Mouse (Mus musculus) left cerebral cortex, adult 11 months (tissue): ENCODE data around the gene Nrp1.

Experiments used
- DNase-seq: peaks from one replicate; pipeline ENCODE4 v3.0.0; 2022; ENCODE audit warnings: low spot score

Nrp1 gene

DNA sequence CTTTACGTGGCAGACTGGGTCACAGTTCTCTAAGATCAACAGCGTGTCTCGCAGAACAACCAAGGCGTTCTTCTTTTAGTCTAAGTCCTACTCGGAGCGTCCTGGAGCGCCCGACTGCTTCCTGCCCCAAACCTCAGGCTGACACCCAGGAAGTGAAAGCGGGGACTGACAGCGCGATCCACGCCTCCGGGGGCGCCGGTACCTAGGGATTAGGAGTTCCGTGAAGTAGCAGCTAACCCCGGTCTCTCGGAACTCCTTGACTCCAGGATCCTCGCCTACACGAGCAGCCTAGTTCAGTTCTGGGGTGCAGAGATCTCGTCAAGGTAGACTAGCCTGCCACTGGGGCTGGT, at the start of gene Nrp1:
Nrp1 (plus strand) TSS at position 199 of the 350 bp plus-strand sequence.
- DNase-seq = peak; percentile 13

DNA sequence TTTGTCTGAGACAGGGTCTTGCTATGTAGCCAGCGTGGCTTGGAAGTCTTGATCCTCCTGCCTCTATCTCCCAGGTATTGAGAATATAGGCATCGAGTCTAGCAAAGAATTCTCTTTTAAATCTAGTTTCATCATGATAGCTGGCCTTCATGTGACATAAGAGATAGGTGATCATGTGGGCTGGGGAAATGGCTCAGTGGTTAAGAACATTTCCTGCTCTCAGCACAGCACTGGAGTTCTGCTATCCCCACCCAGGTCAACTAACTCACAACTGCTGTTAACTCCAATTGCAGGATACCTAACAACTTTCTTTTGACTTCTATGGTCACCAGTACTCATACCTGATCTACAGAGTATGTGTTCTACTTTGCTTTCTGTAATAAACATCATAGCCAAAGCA, 37.6 kb upstream of the Nrp1 start:
- no peak for DNase-seq

DNA sequence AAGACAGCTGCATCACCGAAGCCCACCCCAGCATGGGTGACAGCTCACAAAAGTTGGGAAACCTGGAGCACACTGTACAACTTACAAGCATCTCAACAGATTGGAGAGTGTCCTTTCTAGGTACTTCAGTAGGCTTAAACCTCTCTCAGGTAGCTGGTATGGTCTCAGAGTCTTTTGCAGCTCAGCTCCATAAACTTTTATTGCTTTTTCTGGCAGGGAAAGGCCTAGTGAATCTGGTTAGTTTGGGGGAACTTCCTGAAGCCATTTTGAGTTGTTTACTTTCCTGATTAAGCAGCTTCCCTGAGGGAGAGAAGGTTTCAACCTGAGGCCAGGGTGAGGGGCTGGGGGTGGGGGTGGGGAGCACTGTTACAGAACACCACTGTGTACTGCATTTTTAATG, 31.1 kb upstream of the Nrp1 start:
- DNase-seq = no peak

DNA sequence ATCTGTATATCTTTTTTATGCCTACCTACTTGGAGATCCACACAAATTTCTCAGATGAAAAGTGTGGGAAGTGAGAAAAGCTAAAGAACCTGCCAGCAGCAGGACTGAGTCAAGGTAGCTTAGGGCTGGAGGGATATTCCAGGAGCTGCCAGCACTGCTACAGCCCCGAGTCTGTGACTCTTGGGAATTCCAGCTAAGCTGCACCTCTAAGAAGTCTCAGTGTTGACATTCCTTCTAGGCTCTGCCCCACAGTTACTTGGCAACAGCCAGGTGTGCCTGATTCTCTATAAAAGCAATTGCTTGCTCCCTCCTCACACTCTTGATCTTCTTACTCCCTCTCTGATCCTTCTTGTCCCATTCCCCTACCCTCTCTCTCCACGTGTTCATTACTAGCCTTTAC, 30.5 kb upstream of the Nrp1 start:
- DNase-seq = no peak

DNA sequence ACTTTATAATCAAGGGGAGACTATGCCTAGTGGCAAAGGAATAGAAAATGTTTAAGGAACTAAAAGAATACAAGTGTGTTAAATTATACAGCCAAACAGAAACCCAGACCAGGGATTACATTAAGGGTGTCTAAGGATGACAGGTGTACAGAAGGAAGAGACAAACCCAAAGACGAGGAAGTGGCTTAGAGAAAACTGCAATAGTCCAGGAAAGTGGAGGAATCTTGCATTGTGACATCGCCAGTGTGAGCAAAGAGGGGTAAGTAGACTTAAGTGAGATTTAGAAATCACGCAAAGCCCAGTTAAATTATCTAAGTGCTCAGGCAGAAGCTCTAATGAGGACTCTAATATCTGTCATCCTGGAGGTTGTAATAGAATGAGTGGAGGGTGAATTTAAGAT, 28.9 kb upstream of the Nrp1 start:
- no peak for DNase-seq

DNA sequence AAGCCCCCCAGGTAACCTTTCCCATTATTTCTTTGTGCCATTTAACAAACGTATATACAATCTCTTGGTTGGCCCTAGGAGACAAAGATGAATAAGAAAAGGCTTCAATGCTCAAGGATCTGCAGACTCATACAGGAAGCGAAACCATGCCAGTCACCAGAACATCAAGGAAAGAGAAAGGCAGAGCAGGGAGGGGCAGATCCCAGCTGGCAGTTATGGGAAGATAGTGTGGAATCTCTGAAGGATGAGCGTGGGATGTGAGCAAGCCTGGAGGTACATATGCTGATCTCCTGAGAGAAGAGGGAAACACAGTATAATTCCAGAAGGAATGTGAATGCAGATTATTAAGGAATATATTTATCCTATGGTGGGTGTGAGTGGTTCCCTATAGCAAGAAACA, 22.4 kb upstream of the Nrp1 start:
- DNase-seq = peak; percentile 11

DNA sequence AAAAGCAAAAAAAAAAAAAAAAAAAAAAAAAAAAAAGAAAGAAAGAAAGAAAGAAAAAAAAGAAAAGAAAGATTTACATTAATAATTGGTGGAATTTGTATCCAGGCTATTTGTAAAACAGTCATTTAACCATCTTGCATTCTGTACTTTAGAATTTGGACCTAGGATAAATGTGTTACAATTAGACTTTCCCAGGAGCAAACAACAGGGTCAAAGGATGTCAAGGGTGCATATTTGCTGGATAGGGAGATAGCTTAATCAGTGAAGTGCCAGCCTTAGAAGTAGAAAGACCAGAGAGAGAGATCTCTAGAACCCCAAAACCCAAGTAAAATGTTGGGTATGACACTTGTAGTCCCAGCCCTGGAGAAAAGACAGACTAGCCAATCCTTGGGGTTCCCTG, 19.5 kb upstream of the Nrp1 start:
- no peak for DNase-seq

DNA sequence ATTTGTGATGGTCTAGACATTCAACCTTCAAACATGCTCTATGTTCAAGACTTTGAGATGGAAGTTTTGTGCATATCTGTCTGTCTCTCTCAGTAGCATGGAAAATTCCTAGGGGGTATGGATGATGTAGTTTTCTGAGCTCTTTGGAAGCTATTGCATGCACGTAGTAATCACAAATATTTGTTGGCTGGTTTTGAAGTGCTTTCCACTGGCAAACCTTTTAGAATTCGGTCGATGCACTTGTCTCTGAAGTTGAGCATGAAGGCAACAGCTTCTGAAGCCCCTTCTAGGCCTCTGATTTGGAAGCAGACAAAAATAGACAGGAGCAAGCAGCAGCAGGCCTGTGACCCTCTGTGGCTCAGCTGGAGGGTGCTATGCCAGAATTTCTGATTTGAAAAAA, 18.9 kb upstream of the Nrp1 start:
- no peak for DNase-seq

DNA sequence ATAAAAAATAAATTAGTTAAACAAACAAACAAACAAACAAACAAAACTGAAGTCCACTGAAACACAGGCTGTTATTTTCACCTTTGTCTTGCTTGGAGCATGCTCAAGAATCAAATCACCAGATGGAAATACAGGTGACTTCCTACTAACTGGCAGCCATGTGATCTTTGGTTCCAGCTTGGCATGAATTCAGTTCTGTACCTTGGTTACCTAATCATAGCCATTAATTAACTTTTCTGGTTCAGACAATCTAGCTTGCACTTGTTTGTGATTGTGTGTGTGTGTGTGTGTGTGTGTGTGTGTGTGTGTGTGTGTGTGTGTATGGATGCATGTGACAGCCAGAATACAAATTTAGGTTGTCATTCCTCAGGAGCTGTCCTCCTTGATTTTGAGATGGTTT, 8.0 kb upstream of the Nrp1 start:
- no peak for DNase-seq

DNA sequence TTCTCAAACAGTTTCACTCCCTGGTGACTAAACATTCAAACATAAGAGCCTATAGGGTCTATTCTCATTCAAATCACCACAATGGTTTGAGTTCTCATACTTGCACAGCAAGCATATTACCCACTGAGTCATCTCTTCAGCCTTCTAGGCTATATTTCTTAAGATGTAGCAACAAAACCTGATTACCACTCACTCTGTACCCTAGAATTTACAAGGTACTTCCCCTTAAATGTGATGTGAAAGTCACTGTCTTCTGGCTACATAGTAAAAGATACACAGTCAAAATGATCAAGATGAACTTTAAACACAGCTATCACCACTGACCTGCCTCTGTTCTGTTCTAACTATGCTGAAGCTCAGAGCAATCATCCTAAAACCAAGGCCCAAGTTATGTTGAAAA, 7.2 kb upstream of the Nrp1 start:
- no peak for DNase-seq

DNA sequence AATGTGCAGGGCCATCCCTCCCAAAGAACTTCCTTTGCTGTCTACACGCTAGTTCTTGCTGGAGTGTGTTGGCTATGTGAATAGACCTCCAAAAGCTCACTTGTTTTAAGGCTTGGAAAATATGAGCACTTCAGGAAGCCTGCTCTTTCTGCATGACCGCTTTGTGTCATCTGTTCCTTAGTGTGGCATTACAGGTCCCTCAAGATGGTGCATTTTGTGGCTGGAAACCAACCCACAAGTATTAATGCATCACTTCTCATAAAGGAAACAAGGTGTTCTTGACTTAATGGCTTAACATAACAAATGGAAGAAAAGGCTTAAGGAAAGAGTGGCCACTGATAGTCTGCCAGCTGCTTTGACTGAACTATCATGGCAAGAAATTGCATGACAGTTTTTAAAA, 5.6 kb upstream of the Nrp1 start:
- DNase-seq = no peak

DNA sequence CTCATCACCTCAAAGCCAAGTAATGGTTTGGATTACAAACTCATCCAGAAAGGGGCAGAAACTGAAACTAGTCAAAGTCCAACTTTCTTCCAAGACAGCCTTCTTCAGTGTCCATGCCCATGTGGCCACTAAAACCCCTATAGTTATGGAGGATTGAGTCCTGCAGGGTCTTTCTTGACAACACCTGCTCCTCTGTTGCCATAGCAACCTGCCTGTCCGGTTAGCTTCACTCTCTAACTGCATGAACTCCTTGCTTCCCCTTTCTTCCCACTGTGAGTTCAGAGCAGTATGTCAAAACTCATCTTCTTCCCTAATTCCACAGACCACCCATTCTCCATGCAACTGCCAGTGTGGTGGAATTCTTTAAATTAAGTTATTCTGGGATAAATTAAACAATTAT, 4.4 kb upstream of the Nrp1 start:
- no peak for DNase-seq

DNA sequence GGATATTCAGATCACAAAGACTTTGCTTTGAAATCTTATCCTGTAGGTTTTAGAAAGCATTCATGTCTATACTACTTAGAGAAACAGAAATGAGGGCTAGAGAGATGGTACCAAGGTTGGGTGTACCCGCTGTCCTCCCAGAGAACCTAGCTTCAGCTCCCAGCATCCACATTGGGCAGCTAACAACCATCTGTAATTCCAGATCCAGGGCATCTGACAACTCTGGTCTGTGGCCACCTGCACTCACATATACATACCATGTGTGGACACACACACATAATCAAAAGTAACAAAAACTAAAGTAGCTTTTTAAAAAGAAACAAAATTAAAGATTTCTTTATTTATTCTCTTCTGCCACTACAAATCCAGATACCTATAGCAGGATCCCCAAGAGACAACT, 3.3 kb upstream of the Nrp1 start:
- DNase-seq = no peak

DNA sequence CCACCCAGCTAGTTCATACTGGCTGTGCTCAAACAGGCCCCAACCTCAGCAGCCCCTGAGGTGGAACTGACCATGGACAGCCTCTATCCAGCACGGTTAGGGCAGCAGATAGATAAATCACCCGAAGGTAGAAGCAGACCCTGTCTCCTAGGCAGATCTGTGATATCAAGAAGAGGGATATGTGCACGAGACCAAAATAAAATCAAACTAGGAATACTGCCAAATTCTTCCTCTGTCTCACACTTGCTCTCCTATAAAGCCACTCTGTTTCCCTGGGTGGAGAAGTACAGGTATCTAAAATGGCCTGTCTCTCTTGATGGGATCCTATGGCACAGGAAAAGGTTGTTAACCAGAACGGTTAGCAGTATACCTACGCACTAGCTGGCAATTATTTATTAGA, 2.2 kb upstream of the Nrp1 start:
- DNase-seq = no peak

DNA sequence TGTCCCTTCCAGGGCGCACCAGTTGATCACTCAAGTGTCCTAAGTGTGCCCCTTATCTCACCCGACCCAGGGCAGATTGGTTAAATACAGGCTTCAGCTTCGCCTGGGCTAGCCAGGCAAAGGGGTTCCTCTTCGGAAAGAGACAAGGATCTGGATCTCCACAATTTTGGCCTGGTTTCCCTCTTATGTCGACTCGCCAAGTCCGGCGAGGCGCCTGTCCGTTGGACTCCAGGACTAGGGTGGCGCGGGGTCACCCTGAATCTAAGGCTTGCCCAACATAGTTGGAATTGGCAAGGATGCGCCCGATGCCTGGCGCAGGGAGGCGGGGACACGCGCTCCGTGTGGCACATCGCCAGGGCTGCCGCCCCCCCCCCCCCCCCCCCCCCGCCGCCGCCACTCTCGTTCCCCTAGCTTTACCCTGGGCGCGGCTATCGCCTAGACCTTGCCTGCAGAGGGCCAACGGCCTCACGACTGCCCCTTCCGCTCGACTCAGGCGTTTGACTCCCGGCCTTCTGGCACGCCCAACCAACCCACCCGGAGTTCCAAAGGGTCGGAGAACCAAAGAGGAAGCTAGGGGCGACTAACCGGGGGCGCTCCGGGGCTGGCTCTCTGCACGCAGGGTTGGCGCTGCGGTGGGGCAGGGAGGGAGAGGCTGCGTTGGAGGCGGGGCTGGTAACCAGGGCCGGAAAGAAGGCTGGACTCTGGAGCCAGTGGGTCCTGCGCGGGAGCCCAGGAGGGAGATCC, 1.4 kb upstream of the Nrp1 start:
- peak; percentile 51 for DNase-seq

DNA sequence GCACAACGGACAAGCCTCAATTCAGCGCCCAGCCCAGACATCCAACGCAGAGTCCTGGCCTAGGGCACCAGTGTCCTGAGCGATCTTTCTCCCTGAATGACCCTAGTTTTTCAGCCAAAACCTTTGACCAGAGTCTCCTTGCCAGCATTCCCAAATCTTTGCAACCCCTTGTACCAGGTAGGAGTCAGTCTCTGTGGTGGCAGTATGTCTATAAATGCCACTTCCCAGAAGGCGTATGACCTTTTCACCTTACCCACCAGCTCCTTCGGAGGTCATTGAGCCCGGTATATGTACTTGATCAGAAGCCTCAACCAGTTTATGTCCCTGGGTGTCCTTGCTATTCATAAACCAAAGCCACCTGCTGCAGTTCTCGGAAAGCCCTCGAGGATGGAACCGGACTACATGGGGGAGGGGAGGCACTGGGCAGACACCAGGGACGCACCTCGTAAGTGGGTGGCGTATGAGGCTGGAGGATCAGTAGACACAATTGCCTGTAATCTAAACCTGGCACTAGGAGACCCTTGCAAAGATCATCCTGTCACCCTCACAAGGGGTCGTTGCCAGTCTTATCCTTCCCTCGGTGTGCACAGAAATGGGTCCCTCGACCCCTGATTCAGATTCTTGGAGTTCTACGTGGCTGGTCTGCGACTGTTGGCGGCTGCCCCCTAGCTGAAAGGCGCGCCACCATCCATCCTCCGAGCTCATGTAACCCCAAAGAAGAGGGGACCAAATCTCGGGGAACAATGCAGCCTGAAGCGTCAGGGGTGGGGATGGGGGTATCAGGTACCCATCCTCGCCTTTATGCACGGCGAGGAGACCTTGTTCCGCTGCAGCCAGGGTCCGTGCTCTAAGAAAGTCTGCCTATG, 631 bp upstream of the Nrp1 start:
- DNase-seq = peak; percentile 51

DNA sequence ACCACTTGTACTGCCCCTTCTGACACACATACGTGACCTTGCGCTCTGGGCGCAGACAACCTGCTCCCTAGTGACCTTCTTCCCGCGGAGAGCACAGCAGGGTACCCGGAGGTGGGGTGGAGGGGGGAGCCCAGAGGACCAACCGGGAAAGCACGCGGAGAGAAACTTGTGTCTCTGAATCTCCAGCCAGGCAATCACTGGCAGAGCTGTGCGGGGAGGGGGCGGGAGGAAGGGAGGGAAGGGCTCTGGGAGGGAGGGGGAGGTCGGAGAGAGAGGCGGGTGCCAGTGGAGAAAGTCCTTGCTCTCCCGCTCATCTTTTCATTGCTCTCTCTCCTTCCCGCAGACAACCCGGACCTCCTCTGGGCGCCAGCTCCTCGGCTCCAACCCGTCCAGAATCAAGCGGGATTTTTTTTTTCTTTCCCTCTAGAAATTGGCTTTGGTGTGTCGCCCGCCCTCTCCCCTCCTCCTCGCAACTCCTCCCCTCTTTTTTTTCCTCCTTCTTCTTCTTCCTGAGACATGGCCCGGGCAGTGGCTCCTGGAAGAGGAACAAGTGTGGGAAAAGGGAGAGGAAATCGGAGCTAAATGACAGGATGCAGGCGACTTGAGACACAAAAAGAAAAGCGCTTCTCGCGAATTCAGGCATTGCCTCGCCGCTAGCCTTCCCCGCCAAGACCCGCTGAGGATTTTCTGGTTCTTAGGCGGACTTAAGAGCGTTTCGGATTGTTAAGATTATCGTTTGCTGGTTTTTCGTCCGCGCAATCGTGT, 534 bp downstream of the Nrp1 start:
- peak; percentile 15 for DNase-seq

DNA sequence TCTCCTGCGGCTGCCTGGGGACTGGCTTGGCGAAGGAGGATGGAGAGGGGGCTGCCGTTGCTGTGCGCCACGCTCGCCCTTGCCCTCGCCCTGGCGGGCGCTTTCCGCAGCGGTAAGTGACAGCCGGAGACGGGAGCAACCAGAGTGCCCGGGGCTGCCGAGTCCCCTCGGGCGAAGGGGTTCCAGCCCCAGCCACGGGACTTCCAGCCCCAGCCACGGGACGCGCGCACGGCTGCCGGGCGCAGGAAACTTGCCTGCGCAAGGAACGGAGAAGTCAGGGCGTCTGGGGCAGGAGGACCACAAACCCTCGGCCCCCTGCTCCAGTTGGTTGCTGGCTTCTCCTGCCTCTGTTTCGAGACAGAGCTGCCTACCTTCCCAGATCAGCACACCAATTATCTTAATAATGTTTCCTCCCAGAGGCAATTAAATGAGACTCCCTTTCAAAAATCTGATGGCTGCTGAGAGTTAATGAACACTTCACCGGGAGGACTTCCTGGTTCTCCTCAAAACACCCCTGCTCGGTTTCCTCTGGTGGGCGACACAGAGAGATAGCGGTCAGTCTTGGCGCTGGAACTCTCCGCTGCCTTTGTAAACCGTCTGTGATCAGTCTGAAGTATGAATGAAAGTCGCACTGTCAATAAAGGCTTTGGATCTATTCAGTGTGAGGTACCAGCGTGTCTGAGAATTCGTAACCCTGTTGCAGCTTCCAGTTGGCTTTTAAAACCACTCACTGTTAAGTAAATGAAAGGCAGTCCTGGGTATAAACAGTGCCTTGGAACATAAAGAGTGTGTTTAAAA, 1.3 kb downstream of the Nrp1 start:
- DNase-seq = no peak

DNA sequence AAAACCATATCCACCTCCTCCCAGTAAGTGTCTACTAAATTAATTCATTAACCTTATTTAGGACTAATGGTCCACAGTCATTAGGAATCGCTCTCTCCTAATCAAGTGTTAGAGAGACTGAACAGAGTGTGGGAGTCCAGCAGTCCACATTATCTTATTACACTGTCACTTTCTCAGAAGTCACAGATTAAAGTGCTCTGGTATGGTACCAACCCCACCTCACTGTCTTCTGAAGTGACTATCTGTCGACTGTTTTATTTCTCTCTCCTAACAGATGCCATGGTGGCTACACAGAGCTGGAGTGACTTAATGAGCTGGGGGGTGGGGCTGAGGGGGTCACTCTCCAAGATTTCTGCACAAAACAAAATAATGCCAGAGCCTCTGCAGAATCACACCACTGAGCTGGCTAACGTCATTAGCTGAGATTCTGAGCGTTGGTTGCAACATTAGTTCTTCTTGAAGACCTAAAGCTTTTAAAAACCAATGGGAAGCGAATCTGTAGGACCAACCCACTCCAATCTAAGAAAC, 3.0 kb downstream of the Nrp1 start:
- no peak for DNase-seq

DNA sequence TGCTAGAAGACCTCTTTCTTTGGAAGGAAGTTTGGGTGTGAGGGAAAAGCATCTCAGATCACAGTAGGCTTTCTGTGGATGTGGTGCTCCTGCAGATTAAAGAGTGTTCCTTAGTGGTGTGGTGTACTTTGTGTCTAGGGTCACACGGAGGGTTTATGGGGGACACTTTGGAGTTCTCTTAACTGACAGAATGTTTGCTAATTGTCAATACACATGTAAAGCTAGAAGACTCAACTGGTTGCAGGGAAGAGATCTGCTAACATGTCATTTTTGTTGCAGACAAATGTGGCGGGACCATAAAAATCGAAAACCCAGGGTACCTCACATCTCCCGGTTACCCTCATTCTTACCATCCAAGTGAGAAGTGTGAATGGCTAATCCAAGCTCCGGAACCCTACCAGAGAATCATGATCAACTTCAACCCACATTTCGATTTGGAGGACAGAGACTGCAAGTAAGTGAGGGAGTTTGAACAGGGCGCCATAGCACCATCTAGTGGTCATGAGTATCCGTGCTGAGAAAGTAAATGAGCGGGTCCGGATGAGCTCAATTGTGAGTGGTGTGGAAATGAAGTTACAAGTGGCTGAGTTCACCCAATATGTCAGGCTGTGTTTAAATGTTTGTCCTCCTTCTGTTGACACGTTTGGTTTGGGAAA, 4.7 kb downstream of the Nrp1 start:
- DNase-seq = peak; percentile 80

DNA sequence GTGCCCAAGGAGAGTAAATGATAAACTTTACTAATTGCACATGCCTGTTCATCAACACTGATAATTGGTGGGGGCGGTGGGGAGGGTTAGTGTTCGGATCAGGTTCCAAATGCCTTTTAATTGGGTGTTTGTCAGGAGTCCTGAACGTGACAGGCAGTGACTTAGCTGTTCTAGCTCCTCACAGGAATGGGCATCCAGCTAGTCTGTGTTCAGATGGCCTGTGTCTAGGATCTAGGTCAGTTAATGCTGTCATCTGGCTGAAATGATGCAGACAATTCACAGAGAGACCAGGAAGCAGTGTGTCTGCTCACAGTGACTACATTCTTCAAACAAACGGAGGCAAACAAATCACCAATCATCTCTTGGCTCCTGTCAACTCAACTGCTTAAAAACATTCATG, 12.1 kb downstream of the Nrp1 start:
- DNase-seq = no peak
